Mouse (Mus musculus): ENCODE data around the gene Atl3. TPM values are rescaled to one million over a fixed set of nuclear protein-coding genes. Genes with fewer than 3 reads are reported as not detected.

Atl3 gene
- total RNA-seq, 2 experiments from 2014 or later, result 21.8 to 23.6 TPM

- DNase-seq (ENCODE audit: extremely low spot score in 1 of 2, low spot score in 2 of 2), result no peak
- Histone ChIP-seq H3K27ac (no peak overlapping the region), H3K4me3 (no peak overlapping the region)
- intact Hi-C loops (cut with DNase I), result no loop called here
- no peak for TF ChIP-seq CTCF (IDR thresholded peaks at IDR 0.05)
Measured at GRCm38 (mm10) chr19:7551550-7552300, 57.9 kb downstream of the Atl3 start.

DNA sequence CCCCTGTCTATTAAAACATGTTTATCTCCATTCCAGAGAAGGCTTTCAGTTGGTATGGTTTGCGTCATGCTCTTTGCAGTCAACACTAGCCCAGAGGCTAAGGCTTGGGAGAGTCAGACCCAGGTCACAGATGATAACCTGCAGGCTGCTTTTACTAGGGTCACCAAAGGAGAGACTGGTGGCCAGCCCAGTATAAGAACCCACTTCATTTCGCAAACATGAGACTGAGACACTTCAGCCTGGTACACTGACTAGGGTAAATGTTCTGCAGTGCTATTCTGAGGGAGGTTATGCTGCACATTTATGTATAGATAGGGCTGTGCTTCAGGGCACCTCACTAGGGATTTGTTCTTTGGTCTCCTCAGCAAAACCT is 58.4 kb downstream of the Atl3 start:
- no peak for TF ChIP-seq CTCF (IDR thresholded peaks at IDR 0.05)
- H3K27ac ChIP-seq, result no peak overlapping the region
- no peak overlapping the region for H3K4me3 ChIP-seq
- intact Hi-C loops (cut with DNase I), result no loop called here
- DNase-seq (ENCODE audit: extremely low spot score in 1 of 2, low spot score in 2 of 2), result no peak

GRCm38 (mm10) chr19:7553441-7553840 is 59.6 kb downstream of the Atl3 start:
- TF ChIP-seq CTCF (IDR thresholded peaks at IDR 0.05), result no peak
- Histone ChIP-seq H3K4me3 (no peak overlapping the region), H3K27ac (no peak overlapping the region)
- no peak for DNase-seq (ENCODE audit: extremely low spot score in 1 of 2, low spot score in 2 of 2)
- intact Hi-C loops (cut with DNase I), result no loop called here

DNA sequence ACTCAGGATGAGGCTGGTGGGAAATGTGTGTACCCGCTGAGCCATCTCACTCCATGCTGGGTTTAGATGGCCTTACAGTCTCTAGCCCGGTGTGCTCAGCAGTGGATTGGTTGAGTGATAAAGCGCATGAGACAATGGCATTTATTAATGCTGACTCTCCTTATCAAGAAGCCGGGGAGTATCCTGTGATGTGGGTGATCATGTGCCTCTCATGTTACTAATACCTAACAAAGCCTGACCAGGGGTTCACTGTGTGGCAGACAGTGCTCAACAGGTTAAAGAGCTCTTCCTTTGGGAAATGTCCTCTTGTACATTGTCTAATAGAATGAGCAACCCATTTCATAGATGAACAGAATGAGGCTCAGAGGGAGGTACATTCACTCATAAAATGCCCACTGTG is 61.0 kb downstream of the Atl3 start:
- Histone ChIP-seq H3K27ac (no peak overlapping the region), H3K4me3 (no peak overlapping the region)
- no peak for TF ChIP-seq CTCF (IDR thresholded peaks at IDR 0.05)
- no peak for DNase-seq (ENCODE audit: extremely low spot score in 1 of 2, low spot score in 2 of 2)
- intact Hi-C loops (cut with DNase I), result no loop called here

- intact Hi-C loops (cut with DNase I), result no loop called here
- Histone ChIP-seq H3K4me3 (no peak overlapping the region), H3K27ac (no peak overlapping the region)
- no peak for DNase-seq (ENCODE audit: extremely low spot score in 1 of 2, low spot score in 2 of 2)
- TF ChIP-seq CTCF (IDR thresholded peaks at IDR 0.05), result no peak
Measured at GRCm38 (mm10) chr19:7556641-7557040, 62.8 kb downstream of the Atl3 start.

DNA sequence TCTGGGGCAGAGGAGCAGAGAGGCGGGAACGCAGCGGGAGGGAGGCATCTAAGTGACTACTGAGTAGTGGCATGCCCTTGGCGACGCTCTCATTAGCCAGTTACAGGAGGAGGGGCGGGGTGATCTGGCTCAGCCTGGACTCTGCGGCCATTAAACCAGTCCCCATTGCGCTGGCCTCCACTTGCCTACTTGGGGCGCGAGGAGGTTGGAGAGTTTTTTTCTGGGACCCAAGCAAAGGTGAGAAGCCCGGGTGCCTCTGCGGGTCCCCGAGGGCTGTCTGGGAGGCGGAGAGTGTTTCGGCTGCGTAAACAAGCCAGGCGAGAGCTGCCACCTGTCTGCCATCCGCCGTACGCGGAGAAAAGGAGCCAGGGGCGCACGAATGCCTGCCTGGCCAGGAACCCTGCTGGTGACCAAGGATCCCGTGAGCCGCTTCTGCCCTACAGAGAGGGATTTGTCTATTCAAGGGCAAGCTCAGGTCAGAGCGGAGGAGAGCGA is 63.5 kb downstream of the Atl3 start, which contains the start of gene Pla2g16:
Pla2g16 (plus strand) TSS at position 132 of the 495 bp plus-strand sequence.
- intact Hi-C loops (cut with DNase I), result no loop called here
- DNase-seq (ENCODE audit: extremely low spot score in 1 of 2, low spot score in 2 of 2), result peak in 1 of 2 experiments; percentile 41
- peak; percentile 3 for TF ChIP-seq CTCF (IDR thresholded peaks at IDR 0.05)
- H3K4me3 ChIP-seq, result peak within 1 kb of the TSS; percentile 44
- H3K27ac ChIP-seq, result peak within 1 kb of the TSS; percentile 78

DNA sequence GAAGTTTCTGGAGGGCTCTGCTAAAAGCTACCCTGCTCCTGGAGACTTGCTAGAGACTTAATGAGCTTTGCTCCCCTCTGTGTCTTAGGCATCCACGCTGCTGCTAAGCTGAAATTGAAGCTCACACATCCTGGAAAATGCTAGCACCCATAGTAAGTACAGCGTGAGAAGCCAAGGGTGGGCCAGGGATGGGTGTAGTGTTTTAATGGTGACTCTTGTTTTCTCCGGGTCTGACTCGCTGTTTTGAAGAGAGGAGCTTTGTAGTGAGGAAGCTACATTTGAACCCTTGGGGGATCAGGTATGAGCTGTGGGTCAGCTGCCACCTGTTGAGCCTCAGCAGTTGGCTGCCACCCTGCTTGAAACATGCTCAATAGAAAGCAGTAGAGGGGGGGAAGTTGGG is 64.0 kb downstream of the Atl3 start:
- Histone ChIP-seq H3K27ac (peak overlapping the region; percentile 78), H3K4me3 (peak overlapping the region; percentile 44)
- no peak for DNase-seq (ENCODE audit: extremely low spot score in 1 of 2, low spot score in 2 of 2)
- intact Hi-C loops (cut with DNase I), result no loop called here
- TF ChIP-seq CTCF (IDR thresholded peaks at IDR 0.05), result no peak

GRCm38 (mm10) chr19:7558675-7559074 is 64.8 kb downstream of the Atl3 start:
- peak overlapping the region; percentile 78; the same call in 1 of the 2 replicates for H3K27ac ChIP-seq
- intact Hi-C loops (cut with DNase I), result no loop called here
- peak overlapping the region; percentile 44 for H3K4me3 ChIP-seq
- no peak for DNase-seq (ENCODE audit: extremely low spot score in 1 of 2, low spot score in 2 of 2)
- TF ChIP-seq CTCF (IDR thresholded peaks at IDR 0.05), result no peak

GRCm38 (mm10) chr19:7559986-7560385 is 66.1 kb downstream of the Atl3 start:
- TF ChIP-seq CTCF (IDR thresholded peaks at IDR 0.05), result no peak
- Histone ChIP-seq H3K4me3 (no peak overlapping the region), H3K27ac (no peak overlapping the region)
- DNase-seq (ENCODE audit: extremely low spot score in 1 of 2, low spot score in 2 of 2), result no peak
- intact Hi-C loops (cut with DNase I), result no loop called here

GRCm38 (mm10) chr19:7561456-7561855 is 67.6 kb downstream of the Atl3 start:
- TF ChIP-seq CTCF (IDR thresholded peaks at IDR 0.05), result no peak
- intact Hi-C loops (cut with DNase I), result no loop called here
- H3K27ac ChIP-seq, result no peak overlapping the region
- no peak for DNase-seq (ENCODE audit: extremely low spot score in 1 of 2, low spot score in 2 of 2)
- no peak overlapping the region for H3K4me3 ChIP-seq

- H3K4me3 ChIP-seq, result 0 out of 2 replicates have a peak overlapping the region, but pooled peaks have one; percentile 9
- peak in 1 of 2 experiments; percentile 23 for DNase-seq (ENCODE audit: extremely low spot score in 1 of 2, low spot score in 2 of 2)
- no peak overlapping the region; the same call in 1 of the 2 replicates for H3K27ac ChIP-seq
- no peak for TF ChIP-seq CTCF (IDR thresholded peaks at IDR 0.05)
- intact Hi-C loops (cut with DNase I), result no loop called here
Measured at GRCm38 (mm10) chr19:7562601-7563129, 68.8 kb downstream of the Atl3 start.

DNA sequence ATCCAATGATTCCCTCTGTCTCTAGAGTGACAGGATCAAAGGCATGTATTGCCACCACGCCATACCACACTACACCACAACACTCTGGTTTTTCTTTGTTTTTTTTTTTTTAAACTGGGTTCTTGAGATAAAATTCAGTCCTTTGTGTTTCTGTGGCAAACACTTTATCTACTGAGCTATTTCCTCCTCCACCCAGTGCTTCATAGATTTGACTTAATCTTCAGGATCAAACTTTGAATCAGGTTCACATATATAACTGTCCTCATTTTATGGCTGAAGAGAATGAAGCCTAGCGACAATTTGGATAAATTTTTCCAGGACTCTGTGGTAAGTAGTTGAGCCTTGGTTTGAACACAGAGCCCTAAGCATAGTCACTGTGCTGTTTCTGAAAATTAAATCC is 69.8 kb downstream of the Atl3 start:
- no peak for TF ChIP-seq CTCF (IDR thresholded peaks at IDR 0.05)
- no peak for DNase-seq (ENCODE audit: extremely low spot score in 1 of 2, low spot score in 2 of 2)
- intact Hi-C loops (cut with DNase I), result no loop called here
- Histone ChIP-seq H3K27ac (no peak overlapping the region), H3K4me3 (no peak overlapping the region)
